Mouse (Mus musculus): ENCODE results near the gene Adam25. TPM values are rescaled to one million over a fixed set of nuclear protein-coding genes. Genes with fewer than 3 reads are reported as not detected.
"Not testable (repeated sequence)": the region's sequence is repeated elsewhere in the genome, so short reads cannot be mapped to it uniquely, and the experiment has no call there.

Gene Adam25
- polyA plus RNA-seq (2012) = not detected in 2 replicates

GRCm38 (mm10) chr8:40751908-40752307, at the start of gene Adam25:
Adam25 (plus strand) TSS chr8:40752208.
- not testable (repeated sequence) for TF ChIP-seq GATA1 (IDR thresholded peaks at IDR 0.05; ENCODE audit: low read length)

- no peak for TF ChIP-seq GATA1 (IDR thresholded peaks at IDR 0.05; ENCODE audit: low read length)
These were observed 36.0 kb upstream of the Adam25 start for GRCm38 (mm10) chr8:40715986-40716385.

- TF ChIP-seq GATA1 (IDR thresholded peaks at IDR 0.05; ENCODE audit: low read length) = no peak
These were observed 31.3 kb downstream of the Adam25 start for GRCm38 (mm10) chr8:40783320-40783719.

GRCm38 (mm10) chr8:40792973-40793372, 41.0 kb downstream of the Adam25 start, which contains the start of gene Adam20:
Adam20 (plus strand) TSS chr8:40793273.
- not testable (repeated sequence) for TF ChIP-seq GATA1 (IDR thresholded peaks at IDR 0.05; ENCODE audit: low read length)

GRCm38 (mm10) chr8:40803379-40804079, 51.5 kb downstream of the Adam25 start:
- no peak for TF ChIP-seq GATA1 (IDR thresholded peaks at IDR 0.05; ENCODE audit: low read length)

Other genes starting within 250 kb of the Adam25 start
- not detected in 2 replicates for gene Adam24, start 77.1 kb upstream of the Adam25 start, polyA plus RNA-seq (2012)
- gene Adam20, start 41.1 kb downstream of the Adam25 start, polyA plus RNA-seq (2012) = not detected in 2 replicates
- not detected in 2 replicates for gene Adam39, start 70.8 kb downstream of the Adam25 start, polyA plus RNA-seq (2012)

All from G1E-ER4 (cell line).